Mouse (Mus musculus) thymus, postnatal 10 days (tissue): Measurements from ENCODE around the gene Rfx8.

Source experiments
- DNase-seq, 2 experiments: peaks; one replicate each; pipeline ENCODE4 v3.0.0; 2021; ENCODE audit warnings: low spot score in 2 of 2

The Rfx8 gene

DNA sequence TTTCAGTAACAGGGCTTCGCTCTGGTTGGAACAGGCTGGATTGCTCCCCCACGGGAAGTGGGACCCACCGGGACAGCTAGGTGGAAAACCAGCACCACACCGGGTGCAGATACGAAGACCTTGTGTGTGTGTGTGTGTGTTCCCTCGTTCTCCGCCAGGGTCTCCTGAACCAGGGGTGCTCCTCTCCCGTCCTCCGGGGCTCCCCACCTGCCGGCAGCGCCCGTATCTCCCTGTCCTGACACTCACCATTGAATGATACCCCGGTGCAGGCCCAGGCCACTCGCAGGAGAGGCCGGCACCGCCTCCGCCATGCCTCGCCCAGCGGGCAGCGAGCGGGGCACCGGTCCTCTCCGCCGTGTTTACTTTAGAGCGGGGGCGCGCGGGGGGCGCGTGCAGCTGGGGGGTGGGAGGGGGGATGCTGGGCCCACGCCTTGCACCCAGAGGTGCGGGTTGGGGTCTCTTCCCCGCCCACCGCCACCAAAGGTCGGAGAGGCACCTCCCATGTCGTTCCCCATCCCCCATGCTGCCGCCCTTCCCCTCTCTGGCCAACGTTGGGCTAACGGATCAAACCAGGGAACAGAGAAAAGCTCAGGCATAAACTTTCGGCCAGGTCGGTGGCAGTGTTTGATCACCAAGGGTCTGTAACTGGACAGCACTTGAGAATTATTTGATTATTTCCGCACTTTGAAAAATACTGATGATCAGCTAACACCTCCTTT is at the start of gene Rfx8:
Gene Rfx8, minus strand, starts transcription at position 366 of the 719 bp plus-strand sequence.
- no peak for DNase-seq

DNA sequence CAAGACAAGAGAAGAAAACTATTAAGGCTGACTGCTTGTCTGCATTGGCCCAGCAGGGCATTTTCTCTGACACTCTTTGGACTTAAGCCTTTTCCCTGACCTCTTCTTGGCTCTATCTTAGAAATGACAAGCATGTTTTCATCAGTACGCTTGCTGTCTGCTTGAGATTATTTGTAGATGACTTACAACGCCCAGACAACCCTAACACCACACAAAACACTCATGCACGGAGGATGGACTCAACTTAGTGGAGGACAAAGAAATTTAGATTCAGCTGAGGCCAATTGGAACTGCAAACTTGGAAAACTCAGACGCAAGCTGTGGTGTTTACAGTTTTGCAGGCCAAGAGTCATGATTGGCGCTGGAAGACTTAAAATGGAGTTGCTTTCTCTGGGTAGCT is 49.6 kb upstream of the Rfx8 start:
- no peak for DNase-seq

DNA sequence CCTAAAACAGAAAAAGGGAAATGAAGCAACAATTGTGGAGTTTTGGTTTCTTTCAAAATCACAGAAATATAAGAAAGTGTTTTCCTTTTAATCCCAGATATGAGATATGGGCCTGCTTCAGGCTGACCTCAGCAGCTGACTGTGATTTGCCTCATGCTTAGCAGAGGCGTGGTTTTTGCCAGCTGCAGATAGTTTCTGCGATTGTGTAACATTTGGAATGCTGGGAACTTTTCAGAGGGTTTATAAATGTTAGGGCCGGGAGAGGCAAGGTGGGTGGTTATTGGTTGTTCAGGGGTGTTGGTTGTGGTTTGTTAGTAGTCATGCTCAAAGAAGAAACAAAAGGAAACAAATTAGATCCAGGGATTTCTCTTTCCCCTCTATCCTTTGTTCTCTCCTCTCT is 47.2 kb upstream of the Rfx8 start:
- DNase-seq = no peak

DNA sequence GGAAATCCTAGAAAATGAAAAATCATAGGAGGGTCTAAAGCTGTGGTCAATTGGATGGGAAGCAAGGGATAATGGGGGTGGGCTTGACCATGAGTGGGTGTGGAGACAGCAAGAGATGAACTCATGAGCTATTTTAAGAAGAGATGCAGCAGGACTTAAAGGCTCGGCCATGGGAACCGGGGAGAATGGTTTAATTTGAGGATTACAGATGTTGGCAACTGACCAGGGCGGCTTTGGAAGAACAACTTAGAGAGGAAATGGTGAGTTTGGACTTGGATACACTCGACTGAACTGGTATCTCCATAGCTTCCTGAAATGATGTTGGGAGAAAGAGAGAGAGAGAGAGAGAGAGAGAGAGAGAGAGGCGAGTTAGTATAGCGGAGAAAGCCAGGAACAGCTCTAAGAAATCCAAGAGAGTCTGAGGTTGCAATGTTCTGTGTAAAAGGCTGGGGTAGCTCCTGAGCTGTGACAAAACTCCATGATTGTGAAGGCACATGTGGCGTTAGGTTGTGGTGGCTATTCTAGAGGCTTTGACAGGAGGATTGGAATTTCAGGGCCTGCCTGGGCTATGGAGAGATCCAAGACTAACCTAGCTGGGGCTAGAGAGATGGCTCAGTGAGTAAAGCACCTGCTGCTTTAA is 45.2 kb upstream of the Rfx8 start:
- no peak for DNase-seq

DNA sequence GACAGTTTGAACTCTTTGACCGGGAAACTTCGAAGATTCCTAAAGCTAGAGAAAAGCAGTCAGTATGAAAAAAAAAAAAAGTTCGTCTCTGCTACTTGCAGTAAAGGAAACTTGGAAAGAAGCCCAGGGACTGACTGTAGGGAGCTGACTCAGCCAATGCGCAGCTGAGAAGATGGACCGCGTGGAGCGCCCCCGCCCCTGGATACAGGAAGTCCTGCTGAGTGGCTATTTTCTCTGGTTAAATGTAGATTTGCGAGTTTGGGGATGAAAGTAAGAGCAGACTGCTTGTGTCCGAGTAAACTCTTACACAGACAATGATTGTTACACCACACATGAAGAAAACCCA is 41.2 kb upstream of the Rfx8 start:
- peak; percentile 14 to 26 for DNase-seq

DNA sequence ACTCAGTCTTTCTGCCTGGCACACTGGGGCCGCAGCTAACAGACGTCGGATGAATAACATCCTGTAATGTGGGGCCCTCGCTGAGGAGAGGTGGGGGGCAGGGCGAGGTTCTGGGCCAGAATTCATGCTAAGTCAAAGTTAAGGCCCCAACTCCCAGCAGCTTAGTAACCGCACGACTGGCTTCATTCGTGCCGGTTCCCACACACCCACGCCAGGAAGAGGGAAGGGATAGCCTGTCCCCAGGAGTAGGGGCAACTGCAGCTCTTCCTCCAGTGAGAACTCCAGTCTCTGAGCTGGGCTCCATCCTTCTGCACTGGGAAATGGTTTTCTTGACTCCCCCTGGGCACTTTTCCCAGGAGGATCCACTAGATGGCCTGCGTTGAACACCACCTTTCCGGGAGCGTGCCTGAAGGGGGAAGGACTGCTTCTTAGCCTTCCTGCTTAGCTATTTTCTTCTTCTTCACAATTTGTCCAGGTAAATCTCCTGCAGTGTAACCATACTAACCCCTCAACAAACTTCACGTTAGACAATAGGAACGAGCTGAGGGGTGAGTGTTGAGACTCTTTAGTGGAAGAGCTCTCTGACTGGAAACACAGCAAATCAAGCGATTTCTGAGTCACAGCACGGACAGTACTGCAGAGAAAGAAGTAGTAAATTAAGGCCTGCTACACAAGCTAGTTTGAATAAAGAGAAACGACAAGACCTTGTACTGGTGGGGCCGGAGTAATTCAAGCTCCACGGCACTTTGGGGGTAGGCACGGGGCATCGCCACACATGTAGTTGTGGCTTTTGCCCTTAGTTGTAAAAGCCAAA is 40.6 kb upstream of the Rfx8 start:
- peak; percentile 45 to 50 for DNase-seq

DNA sequence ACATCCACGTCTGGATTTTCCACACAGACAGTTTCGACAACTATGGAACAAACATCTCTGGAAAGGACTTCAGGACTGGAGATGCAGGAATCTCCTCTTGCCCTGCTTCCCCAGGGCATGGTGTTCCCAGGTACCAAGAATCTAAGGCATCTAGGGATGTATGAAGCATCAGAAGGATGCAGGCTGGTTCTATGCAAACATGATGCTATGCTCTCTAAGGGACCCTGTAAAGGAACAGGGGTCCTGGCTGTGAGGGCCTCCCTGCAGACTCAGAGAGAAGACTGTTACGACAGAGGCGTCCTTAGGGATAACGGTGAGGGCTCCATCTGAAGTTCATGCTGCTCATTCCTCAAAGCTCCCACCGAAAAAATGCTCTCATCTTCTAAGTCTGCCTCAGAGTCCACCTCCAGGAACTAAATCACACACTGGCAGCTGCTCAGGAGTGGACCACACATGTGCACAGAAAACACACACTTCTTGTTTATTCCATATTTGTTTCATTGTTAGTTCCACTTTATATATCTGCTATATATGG is 39.5 kb upstream of the Rfx8 start:
- DNase-seq = no peak

DNA sequence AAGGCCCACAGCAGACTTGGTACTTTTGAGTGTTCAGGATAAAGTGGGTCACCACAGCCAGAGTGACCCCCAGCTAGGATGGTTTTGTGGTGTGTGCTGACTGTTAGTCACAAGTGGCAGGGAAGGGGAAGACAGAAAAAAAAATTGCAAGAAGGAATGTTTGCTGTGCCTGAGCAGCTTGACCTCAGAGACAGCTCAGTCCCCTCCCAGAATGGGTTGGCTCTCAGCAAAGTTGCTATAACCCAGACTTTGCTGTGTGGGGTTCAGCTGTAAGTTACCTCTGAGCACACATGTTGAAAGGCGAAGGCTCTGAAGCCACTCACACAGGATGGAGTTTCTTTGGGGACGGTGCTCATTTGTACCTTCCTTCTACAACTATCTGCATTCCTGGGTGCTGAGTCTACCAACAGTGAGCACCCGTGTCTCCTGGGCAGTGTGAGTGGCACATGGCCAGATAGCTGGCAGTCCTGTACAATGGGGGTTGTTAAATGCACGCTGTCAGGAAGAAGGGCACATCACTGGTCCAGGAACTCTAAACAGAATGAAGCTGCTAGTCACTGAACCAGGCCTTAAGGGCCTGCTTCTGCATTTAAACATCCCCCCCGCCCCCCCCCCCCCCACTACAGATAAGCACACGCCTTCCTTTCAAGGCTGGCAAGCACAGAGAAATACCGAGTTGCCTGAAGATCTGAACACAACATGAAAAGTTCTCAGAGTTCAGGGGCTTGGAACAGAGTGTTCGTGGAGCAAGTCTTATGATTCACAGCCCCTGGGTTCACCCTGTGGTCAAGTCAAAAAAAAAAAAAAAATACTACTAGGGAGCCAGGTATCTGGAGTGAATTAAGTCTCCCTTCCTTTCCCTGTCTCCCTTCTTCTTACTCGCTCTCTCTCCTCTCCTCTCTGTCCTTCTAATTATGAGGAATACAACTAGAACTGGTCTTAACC is 38.7 kb upstream of the Rfx8 start:
- DNase-seq = no peak

DNA sequence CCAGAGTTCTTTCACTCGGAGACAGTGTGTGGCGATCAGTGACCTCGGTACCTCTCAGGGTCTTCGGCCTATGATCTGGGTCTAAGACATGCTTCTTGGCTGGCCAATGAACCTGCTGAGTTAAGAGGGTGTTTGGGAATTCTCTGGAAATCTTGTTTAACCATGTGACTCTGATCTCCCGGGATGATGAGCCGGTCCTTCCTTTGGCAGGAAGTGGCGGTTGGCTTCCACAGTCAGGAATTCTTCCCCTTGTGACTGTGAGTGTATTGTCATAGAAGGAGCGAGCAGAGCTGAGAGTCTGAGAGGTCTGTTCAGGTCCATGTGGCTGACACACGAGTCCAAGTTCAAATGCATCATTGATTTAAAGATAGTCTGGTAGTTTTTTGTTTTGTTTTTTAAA is 37.4 kb upstream of the Rfx8 start:
- DNase-seq = no peak

DNA sequence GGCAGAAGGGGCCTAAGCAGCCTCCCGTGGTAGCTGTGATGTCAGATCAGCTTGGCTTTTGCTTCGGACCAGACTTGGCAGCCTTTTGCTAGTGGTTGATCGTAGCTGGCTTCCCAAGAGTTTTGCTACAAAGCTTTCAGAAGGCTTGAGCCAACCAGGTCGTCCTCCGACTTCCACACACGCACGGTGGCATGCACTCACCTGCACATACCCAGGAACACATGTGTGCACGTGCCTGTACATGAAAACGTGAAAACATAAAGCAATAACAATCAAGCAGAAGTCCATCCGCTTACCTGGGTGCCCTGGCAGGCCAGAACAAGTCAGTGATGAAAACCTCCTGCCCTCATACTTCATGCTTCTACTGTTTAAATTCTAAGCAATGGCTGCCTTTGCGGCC is 36.2 kb upstream of the Rfx8 start:
- no peak for DNase-seq

DNA sequence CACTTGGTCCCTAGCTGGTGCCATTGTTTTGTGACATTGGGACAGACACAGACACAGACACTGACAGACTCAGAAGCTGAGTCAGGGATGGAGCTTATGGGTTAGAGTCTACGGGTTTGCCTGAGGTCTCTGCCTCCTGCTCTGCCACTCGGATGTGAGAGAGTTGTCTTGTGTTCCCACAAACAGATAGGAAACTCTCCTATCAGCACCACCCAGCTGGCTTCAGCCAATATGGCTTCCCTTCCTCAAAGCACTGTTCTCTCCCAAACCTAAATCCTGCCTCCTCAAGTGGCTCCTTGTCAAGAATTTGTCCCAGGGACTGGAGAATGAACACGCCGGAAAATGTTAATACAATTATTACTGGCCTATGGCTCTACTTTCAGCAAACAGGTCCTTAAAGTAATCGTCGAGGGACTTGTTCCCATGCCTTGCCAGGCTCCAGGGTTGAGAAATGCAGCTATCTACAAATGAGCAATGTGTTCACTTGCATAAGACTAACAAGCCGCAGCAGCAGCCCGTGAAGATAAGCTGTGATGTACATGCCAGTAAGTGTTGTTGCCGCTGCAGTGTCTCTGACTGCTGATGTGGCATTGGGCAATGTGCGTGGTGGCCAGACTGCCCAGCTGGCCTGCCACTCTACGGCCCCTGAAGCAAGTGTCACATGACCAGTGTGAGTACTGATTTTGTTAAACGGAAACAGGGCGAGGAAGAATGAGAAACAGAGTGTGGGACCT is 33.6 kb upstream of the Rfx8 start:
- no peak for DNase-seq

DNA sequence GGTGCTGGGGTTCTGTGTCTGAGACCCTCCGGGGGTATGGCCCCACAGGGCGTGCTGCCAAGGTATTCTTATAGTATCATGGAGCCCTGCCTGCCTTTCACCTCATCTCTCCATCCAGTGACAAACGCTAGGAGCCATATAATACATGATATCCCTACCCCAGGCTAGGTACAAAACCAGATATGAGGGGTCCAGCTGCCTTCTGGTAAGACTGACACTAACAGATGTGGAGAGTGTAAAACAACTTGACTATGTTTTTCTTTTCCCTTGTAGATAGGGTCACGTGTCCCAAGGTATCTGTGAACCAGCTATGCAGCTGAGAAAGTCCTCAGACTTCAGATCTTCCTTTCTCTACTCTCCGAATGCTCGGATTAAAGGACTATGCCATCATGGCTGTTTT is 30.7 kb upstream of the Rfx8 start:
- no peak for DNase-seq

DNA sequence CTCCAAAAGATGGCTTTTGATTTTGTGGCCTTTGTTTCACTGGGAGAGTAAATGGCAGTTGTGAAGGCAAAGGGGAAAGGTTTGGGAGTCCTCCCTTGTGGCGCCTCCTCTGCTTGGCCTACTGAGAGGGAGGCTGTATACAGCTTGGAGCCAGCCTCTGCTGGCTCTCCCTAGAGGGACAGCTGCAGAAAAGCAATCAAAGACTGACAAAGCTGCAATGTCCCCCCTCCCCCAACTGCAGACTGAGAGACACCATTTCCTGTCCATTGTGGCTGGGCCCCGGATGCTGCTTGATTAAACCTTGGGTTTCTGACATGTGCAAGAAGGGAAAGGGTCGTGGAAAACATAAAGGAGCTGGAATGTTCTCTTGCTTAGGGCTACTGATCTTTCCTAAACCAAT is 28.9 kb upstream of the Rfx8 start:
- DNase-seq = peak; percentile 61 to 67

DNA sequence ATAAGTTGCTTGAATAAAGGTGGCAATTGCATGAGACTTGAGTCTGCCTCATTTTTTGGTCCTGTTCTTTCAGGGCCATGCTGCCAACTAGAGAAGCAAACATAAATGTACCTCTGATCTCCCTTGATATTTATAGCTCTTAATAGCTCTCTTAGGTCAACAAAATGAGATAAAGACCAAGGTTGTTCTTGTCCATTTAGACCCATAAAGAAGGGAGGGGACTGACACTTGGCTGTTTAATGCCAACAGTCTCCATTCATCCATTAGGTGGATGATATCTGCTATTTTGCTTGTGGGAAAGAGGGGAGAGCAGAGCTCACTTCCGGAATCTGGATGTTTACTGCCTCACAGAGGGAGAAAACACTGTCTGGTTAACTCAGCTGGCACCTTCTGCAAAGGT is 28.4 kb upstream of the Rfx8 start:
- DNase-seq = no peak

DNA sequence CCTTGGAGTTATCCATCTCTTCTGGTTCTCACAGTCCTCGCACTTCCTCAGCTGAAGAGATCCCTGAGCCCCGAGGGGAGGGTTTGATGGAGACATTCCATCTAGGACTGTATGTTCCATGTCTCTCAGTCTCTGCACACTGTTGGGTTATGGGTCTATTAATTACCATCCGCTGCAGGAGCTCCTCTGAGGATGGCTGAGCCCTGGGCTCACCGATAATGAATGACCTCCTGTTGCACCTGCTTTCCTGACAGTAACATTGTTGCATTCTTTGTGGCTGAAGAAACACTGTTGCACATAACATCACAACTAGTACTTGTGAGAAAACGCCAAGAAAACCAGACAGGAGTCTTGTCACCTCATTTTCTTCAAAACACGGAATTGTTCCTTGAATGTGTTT is 27.9 kb upstream of the Rfx8 start:
- DNase-seq = no peak

DNA sequence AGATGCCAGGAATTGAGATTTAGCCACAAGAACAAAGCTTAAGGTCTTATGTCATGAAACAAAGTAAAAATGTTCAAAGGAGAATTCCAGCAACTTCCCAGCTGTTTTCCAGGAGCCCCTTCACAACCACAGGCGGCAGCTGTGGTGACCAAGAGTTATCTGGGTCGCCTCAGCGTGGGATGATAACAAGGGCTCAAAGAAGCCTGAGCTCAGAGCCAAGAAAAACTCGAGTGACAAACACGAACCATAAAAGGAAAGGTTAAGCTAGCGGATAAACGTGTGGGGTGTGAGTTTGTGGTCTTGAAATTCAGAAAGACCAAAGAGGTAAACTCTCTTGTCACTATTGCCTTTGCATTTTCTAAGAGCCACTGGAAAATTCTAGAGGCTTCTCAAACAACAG is 25.7 kb upstream of the Rfx8 start:
- DNase-seq = no peak

DNA sequence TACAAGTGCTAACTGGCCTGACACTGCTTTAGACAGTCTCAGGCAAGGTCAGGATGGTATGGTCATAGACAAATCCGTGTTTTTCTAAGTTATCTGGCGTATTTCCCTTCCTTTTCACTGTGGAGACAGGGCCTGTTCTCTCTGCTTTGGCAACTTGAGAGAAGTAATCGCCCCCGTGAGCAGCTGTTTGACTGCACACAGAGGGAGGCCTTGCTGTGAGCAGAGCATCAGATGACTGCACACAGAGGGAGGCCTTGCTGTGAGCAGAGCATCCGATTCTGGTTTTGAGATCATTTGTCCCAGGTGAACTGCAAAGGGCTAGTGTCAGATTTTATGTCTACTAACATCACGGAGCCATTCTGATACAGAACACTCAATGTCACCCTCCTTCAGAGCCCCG is 20.2 kb upstream of the Rfx8 start:
- DNase-seq = no peak

DNA sequence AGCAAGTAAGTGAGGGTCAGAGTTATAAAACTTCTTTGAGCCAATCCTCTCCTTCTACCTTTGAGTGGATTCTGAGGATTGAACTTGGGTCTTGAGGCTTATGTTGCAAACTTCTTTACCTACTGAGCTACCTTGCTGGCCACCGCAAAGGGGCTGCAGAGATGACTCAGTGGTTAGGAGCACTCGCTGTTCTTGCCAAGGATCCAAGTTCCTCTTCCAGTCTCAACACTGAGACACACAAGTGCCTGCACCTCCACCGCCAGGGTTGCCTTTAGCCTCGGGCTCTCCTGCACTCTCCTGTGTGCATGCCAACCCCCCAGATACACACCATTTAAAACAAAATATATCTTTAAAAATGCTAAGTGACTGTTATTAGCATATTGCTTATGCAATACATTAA is 19.2 kb upstream of the Rfx8 start:
- DNase-seq = no peak

DNA sequence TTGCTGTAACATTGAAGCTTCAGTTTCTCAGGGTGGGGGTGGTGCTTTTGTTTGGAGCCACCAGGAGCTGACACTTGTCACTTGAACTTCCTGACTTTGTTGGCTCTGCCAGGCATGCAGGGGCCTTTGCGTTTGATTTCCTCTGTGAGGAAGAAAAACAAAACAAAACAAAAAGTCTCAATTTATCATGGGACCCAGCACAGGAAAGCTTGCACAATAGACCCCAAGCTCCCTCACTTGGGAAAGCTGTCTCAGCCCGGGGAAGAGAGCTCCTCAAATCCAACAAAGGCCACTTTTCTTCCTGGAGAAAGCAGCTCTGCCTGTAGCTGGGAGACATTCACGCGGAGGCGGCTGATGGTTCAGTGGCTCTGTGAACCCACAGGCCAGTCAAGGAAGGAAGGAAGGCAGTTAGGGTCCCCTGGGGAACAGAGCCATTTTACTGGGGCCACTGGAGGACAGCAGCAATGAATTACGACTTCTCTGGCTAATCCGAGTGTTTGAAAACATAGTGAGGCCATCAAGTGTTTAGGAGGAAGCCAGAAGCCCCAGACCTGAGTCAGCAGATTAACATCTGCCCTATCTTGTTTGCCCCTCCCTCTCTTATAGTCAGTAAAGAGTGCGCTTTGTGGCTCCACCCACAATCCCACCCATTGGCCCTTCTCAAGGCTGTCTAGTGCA is 15.3 kb upstream of the Rfx8 start:
- DNase-seq = peak; percentile 63 to 65

DNA sequence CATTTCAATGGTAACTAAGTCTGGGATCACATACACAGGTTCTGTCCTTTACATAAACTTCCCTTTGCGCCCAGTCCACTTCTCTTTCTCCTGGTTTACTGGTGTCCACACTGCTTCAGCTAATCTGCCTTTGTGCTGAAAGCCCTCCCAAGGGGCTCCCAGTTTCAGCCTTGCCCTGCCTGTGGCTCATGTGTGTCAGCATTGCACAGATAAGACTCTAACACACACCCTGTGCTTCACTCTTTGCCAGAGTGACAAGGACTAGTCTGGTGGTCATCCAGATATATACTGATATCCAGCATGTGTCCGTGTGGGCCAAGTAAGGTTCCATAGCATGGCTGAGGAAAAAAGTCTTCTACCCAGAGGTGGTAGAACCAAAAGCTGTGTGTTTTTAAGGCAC is 14.7 kb upstream of the Rfx8 start:
- DNase-seq = no peak
